Mouse (Mus musculus): ENCODE data around the gene Ptpn13. TPM values are rescaled to one million over a fixed set of nuclear protein-coding genes. Genes with fewer than 3 reads are reported as not detected.
A peak's percentile ranks its signal among the peaks of the same experiment; 100 is the strongest.

Gene Ptpn13
- total RNA-seq, 2 experiments from 2014 or later = 7.6 to 8.2 TPM

GRCm38 (mm10) chr5:103418009-103418408 lies 7.0 kb upstream of the Ptpn13 start:
- intact Hi-C loops (cut with DNase I) = no loop called here
- DNase-seq (ENCODE audit: extremely low spot score in 1 of 2, low spot score in 2 of 2) = no peak

DNA sequence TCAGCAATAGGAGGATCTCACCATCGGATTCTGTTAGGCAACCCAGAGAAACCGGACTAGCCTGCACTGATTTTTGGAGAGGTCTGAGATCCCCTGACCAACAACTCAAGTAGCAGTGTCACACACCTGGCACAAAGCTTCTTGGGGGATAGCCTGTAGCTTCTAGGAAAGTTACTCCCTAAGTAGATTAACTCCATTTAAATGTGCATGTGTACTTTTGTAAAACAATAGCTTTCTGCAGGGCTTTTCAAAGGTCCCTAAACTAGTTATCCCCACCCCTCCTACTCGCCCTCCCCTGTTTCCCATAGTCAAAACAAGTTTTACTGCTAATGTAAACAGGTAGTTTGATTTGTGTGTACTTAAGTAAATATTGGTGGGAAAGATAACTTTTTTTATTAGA lies 6.1 kb upstream of the Ptpn13 start:
- DNase-seq (ENCODE audit: extremely low spot score in 1 of 2, low spot score in 2 of 2) = no peak
- intact Hi-C loops (cut with DNase I) = no loop called here

DNA sequence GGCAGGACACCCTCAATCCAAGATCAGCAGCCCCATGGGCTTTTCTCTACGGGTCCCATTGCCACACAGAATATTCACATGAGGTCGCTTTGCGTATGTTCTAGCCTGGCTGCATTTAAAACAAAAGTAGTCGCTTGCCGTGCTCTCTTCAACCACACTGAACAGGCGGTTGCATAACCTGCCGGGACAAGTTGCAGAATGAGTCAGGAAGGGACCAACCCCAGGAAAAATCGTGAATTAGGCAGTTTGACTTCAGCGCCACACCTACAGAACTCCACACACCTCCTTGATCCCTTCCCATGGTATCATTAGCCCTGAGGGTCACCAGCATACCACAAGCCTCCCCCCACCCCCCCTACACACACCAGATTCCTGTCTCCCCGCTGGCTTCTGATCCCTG lies 4.4 kb upstream of the Ptpn13 start:
- no peak for DNase-seq (ENCODE audit: extremely low spot score in 1 of 2, low spot score in 2 of 2)

GRCm38 (mm10) chr5:103422609-103423008 lies 2.4 kb upstream of the Ptpn13 start:
- intact Hi-C loops (cut with DNase I) = no loop called here
- DNase-seq (ENCODE audit: extremely low spot score in 1 of 2, low spot score in 2 of 2) = no peak

More for the DNA sequence above, 4.4 kb upstream of the Ptpn13 start:
- intact Hi-C loops (cut with DNase I) = no loop called here

DNA sequence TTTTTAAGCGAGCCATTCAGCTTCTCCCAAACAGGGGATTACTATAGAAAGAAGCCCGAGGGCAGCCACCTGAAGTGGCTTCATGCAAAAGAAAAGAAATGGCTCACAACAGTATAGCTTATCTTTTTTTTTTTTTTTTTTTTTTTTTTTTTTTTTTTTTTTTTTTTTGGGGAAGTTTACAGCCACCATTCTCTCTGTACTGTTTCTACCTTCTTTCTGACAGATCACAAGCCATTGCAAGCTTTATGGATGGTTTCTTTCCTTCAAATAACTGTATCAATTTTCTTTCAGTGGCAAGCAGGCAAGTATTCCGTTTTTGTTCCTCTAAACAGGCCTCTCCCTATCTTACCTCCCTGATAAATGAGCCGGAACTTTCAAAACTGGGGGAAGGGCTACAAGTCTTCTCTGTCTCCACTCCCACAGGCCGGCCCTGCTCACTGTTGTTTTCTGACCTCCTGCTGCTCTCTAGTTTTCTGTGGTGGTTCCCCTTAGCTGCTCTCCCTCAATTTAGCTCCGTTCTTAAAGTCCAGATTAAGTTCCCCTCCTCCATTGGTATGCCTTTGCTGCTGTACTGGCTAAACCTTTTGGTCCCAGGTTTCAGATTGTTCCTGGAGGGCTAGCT lies 1.6 kb upstream of the Ptpn13 start:
- intact Hi-C loops (cut with DNase I) = no loop called here
- peak in 1 of 2 experiments; percentile 29 for DNase-seq (ENCODE audit: extremely low spot score in 1 of 2, low spot score in 2 of 2)

GRCm38 (mm10) chr5:103423927-103424315 lies 1.1 kb upstream of the Ptpn13 start:
- no peak for DNase-seq (ENCODE audit: extremely low spot score in 1 of 2, low spot score in 2 of 2)
- intact Hi-C loops (cut with DNase I) = no loop called here

- DNase-seq (ENCODE audit: extremely low spot score in 1 of 2, low spot score in 2 of 2) = peak in 1 of 2 experiments; percentile 46
- intact Hi-C loops (cut with DNase I) = no loop called here
These were observed 505 bp downstream of the Ptpn13 start for GRCm38 (mm10) chr5:103425363-103426031.

GRCm38 (mm10) chr5:103426250-103426649 lies 1.3 kb downstream of the Ptpn13 start:
- no peak for DNase-seq (ENCODE audit: extremely low spot score in 1 of 2, low spot score in 2 of 2)
- intact Hi-C loops (cut with DNase I) = no loop called here

DNA sequence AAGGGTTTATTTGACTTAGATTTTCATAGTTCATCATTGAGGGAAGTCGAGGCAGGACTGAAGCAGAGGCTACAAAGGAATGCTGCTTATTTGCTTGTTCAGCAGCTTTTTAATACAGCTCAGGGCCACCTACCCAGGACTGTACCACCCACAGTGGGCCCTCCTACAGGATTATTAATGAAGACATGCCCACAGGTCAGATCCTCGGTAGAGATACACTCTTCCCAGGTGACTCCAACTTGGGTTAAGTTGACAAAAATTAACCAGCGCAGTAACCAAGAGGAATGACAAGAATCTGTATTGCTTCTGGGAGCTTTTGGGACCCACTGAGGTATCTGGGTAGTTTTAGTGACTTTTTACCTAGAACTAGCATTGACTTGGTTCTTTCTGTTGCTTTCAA lies 6.0 kb downstream of the Ptpn13 start:
- intact Hi-C loops (cut with DNase I) = no loop called here
- no peak for DNase-seq (ENCODE audit: extremely low spot score in 1 of 2, low spot score in 2 of 2)

GRCm38 (mm10) chr5:103431479-103431878 lies 6.5 kb downstream of the Ptpn13 start:
- intact Hi-C loops (cut with DNase I) = no loop called here
- no peak for DNase-seq (ENCODE audit: extremely low spot score in 1 of 2, low spot score in 2 of 2)

DNA sequence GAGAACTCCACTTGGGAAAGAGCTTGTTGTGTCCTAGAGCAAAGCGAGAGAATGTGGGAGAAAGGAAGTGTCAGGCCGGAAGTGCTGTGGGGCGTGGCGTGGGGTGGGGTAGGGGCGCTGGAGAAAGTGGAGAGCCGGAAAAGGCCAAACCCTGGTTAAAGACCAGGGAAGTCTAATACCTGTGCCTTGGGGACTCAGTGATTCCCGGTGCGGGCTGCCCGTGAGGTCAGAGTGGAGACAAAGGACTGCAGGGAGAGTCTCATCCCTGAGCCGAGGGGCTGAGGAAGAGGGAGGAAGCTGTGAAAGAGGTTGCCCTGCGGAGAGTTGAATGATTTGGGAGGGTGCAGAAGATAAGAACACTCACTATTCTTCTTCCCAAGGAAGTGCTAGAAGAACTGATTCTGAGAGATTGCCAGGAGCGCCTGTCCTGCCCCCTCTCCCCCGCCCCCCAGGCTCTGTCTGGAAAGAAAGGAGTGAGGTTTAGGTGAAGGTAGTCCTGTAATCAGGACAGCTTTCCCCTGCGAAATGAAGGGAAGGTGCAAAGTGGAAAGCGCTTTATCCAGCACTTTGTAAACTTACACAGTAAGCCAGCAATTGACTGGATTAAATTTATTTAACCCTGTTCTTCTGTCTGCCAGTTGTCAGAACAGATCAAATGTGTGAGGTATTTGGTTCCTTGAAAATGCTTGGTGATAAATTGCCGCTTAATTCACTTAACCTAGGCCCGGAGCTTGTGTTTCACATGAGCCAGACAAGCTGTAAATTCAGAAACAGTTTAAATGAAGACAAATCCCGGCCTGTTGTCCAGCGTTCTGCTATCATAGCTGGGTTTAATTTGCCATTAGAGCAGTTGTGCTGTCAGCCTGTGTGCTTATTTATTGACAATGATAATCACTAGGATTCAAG lies 11.3 kb downstream of the Ptpn13 start:
- intact Hi-C loops (cut with DNase I) = no loop called here
- DNase-seq (ENCODE audit: extremely low spot score in 1 of 2, low spot score in 2 of 2) = peak in 1 of 2 experiments; percentile 63

DNA sequence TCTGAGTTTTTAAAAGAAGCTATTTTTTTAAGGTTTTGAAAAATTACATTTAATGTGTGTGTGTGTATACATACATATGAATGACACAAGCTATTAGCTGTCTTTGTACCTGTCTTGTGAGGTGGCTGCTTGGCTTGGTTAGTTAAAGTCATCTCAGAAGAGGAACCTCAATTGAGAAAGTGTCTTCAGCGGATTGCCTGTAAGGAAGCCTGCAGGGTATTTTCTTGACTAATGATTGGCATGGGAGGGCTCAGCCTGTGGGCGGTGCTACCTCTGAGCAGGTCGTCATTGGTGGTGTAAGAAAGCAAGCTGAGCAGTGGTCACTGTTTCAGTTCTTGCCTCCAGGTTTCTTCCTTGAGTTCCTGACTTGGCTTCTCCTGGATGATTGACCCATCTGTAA lies 12.7 kb downstream of the Ptpn13 start:
- intact Hi-C loops (cut with DNase I) = no loop called here
- no peak for DNase-seq (ENCODE audit: extremely low spot score in 1 of 2, low spot score in 2 of 2)

GRCm38 (mm10) chr5:103439171-103439570 lies 14.2 kb downstream of the Ptpn13 start:
- intact Hi-C loops (cut with DNase I) = no loop called here
- no peak for DNase-seq (ENCODE audit: extremely low spot score in 1 of 2, low spot score in 2 of 2)

DNA sequence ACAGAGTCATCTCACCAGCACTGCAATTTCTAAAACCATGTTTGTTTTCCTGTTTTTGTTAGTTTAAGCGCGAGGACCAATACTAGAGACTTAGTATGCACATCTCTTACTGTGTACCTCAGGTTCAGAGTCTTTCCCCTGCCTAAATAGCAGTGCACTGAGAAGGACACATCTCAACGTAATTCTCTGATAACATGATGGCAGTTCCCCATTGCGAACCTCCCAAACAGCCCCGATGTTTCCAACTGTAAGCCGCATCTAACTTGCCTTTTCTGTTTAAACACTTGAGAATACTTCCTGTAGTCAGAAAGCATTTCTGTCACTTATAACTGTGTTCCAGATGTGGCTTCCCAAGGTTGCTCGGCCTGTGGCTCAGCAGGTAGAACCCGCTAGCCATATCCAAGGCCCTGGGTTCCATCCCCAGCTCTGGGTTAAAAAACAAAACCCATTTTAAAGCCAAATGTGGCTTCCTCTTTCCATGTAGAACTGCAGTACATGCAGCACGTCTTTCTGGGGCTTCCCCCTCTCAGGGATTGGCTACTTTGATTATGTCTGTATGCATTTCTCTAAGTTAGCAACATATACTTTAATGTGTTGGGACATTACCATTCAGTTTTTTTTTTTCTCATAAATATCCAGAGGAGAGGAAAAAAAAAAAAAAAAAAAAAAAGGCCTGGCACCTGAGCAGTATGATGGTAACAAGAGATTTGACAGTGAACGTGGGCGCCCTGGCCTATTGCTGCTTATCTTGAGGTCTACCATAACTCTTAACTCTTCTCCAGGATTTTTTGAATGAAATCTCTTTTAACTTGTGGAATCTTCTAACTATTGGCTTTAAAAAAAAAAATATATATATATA lies 15.7 kb downstream of the Ptpn13 start:
- intact Hi-C loops (cut with DNase I) = no loop called here
- DNase-seq (ENCODE audit: extremely low spot score in 1 of 2, low spot score in 2 of 2) = no peak

GRCm38 (mm10) chr5:103441706-103442105 lies 16.7 kb downstream of the Ptpn13 start:
- intact Hi-C loops (cut with DNase I) = no loop called here
- DNase-seq (ENCODE audit: extremely low spot score in 1 of 2, low spot score in 2 of 2) = no peak

DNA sequence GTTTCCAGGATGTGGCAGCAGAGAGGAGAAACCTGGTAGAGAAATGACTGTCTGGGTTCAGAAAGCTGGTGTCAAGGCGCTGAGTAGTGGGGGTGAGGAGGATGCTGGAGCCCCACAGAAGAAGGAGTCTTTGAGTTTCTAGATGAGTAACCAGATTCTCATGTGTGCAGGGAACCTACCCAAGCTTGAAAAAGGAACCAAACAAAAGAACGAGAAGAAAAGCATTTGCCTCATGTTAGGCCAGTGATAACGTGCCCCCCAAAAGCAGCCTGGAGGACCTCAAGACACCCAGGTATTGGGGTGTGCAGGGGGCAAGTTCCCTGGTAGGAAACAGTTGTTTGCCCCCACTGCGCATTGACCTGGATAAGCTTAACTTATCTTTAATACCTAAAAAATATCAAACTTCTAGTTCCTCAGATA lies 17.3 kb downstream of the Ptpn13 start:
- no peak for DNase-seq (ENCODE audit: extremely low spot score in 1 of 2, low spot score in 2 of 2)
- intact Hi-C loops (cut with DNase I) = no loop called here

GRCm38 (mm10) chr5:103442921-103443320 lies 17.9 kb downstream of the Ptpn13 start:
- DNase-seq (ENCODE audit: extremely low spot score in 1 of 2, low spot score in 2 of 2) = no peak
- intact Hi-C loops (cut with DNase I) = no loop called here

DNA sequence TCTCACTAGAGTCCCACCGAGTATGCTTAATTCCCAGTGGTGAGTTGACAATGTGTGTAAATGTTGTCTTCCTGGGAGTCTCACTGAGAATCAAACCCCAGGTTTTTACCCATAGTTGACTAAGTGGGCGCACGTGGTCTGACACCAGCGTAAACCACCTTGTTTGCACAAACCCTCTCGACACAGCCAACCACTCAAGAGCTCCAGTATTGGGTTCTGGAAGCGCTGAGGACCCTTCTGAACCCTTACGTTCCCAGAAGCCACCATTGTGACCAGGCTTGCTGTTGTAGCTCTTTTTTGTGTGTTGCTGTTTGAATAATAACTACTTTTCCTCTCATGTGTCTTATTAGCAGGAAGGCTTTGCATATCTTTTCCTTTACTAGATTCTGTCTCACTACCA lies 20.4 kb downstream of the Ptpn13 start:
- DNase-seq (ENCODE audit: extremely low spot score in 1 of 2, low spot score in 2 of 2) = no peak
- intact Hi-C loops (cut with DNase I) = no loop called here

Measured in left cerebral cortex, postnatal 10 days (tissue).